Mouse (Mus musculus): ENCODE measurements around the gene Itprid1.

Itprid1 gene

DNA sequence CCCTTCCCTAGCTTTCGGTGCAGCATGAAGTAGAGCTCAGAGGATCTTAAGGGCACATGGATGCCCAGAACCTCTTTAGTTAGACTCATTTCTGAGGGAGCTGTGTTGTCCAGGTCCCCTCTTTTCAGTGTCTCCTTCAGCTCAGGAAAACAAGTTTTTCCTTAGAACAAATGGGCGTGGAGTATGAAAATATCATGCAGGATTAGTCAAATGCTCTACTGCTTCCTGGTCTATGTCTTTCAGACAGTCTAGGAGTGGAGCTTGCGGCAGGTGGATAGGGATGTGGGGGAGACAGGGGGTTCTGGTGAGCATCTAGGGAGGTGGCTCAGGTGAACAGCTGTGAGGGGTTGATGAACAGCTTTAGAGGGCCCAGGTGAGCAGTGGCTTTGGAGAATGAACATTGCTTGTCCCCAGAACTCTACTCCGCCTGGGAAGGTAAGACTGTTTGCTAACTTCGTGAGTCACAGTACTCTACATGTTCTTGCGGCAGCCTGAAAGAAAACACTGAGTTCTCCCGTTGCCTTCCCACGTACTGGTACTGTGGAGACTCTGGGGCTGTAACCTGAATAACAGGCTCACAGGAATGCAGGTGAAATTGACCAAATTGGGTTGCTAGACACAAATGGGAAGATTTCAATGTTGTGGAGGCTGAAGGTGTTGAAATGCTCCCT is at the start of gene Itprid1:
Gene Itprid1, plus strand, starts transcription at position 246 of the 671 bp plus-strand sequence.
- no peak for DNase-seq (ENCODE audit: low spot score in 2 of 2)

DNA sequence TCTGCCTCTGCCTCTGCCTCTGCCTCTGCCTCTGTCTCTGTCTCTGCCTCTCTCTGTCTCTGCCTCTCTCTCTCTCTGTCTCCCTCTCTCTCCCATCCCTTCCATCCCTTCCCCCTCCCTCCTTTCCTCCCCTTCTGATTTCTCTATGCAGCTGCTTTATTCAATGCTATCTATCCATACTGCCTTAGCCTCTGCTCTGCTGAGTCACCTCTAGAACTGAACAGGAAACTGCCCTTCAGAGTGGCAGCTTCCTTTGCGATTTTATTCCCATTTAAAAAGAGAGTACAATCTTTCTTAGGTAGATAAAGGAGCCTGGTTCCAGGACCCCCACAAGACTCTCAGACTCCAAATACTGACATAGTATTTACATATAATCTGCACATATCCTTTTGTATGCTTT is 47.1 kb upstream of the Itprid1 start:
- DNase-seq (ENCODE audit: low spot score in 2 of 2): no peak

DNA sequence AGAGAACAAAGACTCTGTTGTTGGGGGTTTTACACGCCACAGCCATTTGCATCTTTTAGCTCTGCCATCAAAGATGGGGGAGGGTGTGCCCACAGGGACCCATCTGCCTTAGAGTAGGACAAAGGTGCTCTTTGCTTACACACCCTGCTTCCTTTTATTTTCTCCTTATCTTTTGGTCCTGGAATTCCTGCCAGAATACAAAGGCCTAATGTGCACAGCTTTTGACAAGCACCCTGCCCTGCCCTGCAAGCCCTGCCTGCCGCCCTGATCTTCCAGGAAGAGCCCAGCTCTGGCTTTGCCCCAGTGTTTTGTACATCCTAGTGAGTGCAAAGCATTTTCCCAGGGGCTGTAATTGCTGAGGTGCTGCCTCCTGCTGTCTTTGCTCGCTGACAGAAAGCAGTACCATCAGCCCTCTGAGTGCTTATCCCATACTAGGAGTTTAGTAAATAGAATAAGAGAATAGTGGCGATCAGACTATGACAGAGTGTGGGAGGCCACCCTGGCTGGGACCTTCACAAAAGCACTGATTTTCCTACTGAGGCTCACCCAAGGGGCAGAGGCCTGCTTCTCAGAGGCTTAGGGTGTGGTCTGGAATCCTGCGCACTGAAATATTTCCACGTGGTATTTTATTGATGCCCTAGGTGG is 44.7 kb upstream of the Itprid1 start:
- no peak for DNase-seq (ENCODE audit: low spot score in 2 of 2)

DNA sequence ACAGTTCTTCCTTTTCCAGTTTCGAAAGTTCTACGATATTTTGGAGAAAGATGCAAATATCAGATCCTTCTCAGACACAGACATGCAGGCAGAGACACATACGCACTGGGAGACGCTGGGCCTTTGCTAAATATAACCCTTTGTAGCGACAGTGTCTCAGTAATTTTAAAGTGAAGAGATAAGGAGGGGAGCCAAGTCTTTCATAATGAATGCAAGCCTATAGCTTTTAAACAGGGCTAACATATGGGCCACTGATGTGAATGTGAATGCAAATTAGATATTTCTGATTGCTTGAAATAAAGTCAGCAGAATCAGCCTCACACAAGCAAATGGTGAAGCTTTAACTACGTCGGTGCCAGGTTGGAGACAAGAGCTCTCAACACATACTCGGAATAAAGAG is 44.2 kb upstream of the Itprid1 start:
- DNase-seq (ENCODE audit: low spot score in 2 of 2): no peak

DNA sequence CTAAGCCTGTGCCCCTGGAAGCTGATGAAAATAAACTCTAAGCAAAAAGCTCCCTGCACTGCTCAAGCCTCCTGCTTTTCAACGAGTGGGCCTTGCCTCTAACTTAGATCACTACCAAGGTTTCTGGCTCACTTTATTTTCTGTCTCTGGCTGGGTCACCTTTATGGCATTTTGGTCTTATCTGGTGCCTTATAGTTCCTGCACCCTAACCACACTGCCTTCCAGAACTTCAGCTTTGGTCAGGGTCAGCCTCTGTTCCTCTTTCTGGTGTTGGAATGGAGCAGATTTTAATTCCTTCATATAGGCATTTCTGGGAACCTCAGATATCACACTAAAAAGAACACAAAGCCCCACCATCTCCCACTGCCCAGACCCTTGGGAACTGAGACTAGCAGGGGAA is 34.0 kb upstream of the Itprid1 start:
- no peak for DNase-seq (ENCODE audit: low spot score in 2 of 2)

DNA sequence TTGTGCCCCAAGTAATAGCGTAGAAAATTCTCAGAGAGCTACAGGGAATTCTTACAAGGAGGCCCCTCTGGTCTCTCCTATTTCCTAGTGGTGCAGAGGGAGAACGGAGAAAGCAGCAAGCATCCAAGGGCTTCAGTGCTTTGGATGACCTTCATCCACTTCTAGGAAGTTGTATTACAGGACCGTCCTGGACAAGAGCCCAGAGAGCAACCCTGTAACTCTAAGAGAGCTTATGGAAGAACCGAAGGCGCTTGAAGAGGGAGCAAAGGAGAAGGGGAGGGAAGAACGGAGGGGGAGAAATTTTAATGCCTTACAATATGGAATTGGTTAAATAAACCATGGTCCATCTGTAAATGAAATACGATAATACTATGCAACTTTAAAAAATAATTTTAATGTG is 33.3 kb upstream of the Itprid1 start:
- DNase-seq (ENCODE audit: low spot score in 2 of 2): no peak

DNA sequence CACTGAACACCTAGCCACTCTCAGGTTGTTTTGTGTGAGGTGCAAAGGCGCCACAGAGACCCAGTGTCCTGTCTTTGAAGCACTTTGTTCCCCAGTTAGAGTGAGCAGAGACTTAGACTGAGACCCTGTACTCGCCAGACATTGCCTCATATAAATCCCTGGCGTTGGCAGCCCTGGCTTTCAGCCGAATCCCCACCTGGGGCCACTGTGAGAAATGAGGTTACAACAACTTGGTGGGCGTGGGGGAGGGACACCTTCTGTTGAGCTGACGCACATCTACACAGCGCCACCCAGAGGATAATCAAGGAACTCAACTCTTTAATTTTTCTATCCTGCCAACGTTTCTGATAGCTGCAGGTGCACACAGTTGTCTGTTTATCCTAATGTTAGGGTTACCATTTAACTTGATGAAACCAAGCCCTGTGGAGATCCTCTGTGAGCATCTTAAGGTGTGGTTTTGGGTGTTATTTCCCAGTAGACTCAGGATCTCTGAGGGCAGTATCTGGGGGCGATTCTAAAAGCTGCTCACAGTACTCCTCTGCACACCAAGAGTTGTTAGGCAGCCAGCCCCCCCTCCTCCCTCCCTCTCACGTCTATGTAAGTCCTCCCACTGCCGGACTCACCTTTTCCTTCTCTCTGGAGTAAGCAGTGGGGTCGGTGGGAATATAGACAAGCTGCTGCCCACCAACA is 32.6 kb upstream of the Itprid1 start:
- no peak for DNase-seq (ENCODE audit: low spot score in 2 of 2)

DNA sequence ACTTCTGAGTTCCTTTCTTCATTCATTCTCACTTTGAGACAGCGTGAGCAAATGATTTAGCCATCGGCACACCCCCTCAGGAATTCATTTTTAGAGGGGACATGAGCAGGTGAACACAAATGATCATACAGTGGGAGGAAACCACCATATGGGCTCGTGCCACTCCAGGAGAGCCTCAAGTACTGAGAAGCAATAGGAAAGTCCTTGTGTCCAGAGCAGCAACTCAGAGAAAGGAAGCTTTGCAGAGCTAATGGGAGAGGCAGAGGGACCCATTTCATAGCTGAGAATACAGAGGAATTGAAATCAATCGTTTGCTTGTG is 32.1 kb upstream of the Itprid1 start:
- DNase-seq (ENCODE audit: low spot score in 2 of 2): no peak

DNA sequence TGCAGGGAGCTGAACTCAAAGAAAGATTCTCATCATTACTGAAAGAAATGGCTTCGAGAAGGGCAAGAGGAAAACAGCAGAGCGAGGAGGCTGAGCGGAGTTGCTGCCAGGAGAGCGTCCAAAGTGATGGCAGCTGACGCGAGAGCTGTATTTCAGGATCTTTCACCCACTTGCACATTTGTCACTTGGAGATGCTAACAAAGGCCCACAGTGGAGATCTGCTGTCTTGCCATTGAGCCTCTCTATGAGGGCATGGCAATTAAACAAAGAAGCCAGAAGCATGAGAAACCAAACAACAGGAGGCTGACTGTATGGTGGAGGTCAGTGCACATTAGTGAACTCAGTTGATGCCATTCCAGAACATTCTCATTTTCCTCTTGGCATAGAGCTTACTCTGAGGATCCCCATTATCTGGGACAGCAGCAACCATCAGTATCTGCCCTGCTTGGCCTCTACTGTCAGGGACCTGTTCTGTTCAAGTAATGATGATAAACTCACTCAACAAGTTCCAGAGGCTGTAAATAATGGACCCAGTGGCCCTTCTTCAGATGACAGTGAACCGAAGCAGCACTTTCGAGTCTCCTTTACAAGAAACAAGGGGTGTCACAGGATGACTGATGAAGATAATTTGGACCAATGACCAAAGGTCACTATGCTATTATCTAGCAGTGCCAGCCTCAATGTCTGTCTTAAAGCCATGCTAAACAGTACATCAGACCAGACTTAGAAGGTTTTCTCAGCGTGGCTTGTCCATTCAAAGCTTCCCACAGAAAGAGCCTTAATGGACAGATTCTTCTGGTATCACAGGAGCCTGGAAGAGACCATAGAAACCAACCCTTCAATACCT is 31.2 kb upstream of the Itprid1 start:
- DNase-seq (ENCODE audit: low spot score in 2 of 2): no peak

DNA sequence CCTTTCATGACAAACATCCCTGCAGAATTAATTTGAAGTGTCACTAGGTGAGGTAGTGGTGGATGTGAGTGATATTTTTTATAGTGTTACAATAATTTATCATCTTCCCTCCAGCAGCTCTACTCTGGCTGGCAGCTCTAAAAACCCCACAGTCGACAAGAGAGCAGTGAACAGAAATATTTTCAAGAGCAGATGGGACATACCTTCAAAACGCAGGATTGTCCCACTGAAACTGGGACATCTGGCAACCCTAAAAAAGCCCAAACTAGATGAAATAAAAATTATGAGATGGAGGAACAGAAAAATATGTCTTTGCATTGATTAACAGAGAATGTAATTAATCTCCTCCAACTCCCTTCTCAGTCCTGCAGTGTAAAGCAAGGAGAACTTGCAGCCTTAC is 30.2 kb upstream of the Itprid1 start:
- DNase-seq (ENCODE audit: low spot score in 2 of 2): no peak

DNA sequence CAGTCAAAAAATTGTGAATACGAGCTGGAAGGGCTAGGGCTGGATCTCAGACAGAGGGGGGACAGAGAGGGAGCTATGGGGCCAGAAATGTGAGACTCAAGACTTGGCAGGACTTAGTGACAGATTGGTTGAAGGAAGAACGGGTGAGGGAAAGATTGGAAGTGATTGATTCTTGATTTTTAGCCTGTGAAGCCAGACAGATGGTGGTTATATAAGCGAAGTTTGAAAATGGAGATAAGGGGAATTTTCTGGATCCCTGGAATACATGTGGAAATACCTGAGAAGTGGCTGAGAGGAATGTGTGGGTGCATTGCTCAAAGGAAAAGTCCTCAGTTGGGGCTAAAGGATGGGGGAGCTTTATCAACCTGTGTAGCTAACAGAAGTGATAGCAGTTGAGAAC is 28.0 kb upstream of the Itprid1 start:
- no peak for DNase-seq (ENCODE audit: low spot score in 2 of 2)

DNA sequence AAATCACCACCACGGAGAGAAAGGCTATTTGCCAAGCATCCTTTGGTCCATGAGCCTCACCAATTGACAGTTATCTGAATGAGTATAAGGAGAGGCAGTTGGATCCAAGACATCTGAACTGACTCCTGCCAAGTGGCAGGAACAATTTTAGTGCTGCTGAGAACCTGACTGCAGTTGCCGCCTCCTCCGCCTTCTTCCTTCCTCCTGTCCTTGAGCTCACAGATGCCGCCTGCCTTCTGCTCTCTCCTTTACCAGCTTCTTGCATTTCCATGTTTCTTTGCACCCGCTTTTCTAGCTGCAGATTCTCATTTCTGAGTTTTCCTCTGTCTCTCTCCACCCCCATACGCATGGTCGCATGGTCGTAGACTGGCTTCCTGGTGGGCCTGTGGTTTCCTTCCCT is 25.5 kb upstream of the Itprid1 start:
- DNase-seq (ENCODE audit: low spot score in 2 of 2): no peak

DNA sequence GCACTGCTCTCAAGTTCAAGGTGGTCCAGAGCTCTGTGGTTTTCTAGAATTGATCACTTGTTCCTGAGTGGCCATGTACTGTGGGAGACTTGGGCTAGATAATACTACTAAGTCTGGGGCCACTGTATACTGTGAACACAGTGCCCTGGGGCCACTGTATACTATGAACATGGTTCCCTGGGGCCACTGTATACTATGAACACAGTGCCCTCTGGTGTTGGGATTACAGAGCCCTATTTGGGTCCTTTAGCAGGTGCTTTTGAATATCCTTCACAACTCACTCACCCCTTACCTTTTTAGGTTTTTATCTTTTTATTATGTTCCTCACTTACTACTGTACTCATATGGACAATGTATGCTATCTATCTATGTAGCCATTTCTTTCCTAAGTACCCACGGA is 24.3 kb upstream of the Itprid1 start:
- DNase-seq (ENCODE audit: low spot score in 2 of 2): no peak

DNA sequence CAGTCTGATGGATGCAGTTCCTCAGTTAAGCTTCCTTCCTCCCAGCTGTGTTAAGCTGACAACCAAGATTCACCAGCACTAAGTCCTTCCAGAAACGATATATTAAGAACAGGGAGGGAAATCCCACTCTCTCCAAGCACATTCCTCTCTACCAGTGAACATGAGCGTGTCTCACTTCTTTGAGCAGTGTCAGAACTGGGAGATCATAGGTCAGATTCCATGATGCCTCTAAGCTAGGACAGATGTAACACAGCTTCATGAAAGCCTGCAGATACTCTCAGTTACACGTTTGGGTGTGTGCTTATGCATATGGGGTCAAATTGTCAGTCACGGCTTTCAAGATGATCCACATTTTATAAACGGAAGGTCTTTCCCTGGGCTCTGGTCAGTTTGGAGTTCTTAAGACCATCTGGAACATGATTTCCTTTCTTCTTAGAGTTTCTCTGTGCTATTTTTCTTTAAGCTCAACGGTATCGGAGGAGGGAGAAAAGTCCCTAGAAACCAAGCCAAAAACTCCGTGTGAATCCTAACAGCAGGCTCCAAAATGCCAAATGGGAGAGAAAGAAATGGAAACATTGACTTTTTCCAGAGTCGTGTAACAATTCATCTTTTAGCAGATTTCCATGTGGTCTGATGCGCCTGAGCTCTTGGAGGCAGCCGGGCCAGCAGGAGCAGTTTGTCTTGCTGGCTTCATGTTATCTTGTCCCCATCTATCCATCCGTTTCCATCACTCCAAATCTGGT is 22.3 kb upstream of the Itprid1 start:
- DNase-seq (ENCODE audit: low spot score in 2 of 2): no peak

DNA sequence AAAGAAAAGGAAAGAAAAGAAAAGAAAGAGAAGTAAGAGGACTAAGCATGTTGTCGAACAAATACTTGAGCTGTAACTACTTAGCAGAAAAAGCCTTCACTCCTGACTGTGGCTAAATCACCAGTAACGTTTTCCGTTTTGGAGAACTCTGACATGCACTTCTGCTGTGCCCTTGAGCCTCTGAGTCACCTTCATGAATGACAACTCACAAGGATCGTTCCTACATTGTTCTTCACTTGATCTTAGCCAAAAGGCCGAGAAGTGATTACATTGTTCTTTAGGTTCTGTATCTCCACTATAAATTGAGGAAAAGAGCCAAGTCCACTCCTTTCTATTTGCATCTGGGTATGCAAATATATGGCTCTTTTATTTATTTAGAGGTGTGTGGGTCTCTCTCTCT is 19.8 kb upstream of the Itprid1 start:
- DNase-seq (ENCODE audit: low spot score in 2 of 2): no peak

DNA sequence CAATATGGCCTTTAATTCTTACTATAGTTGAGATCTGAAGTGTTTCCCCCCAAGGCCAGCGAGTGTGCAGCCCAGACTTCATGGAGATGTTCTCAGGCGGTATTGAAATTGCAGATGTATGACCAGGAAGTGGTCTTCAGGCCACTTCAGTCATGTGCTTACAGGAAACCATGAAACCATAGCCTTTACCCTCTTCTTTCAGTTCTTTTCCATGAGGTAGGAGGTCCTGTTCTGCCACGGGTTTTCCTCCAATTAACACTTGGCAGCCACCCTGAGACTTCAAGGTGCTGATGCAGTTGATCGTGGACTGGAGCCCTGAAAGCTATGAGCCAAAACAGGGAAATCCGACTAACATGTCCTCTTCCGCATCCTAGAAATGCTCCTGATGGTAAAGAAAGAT is 7.0 kb upstream of the Itprid1 start:
- DNase-seq (ENCODE audit: low spot score in 2 of 2): no peak

DNA sequence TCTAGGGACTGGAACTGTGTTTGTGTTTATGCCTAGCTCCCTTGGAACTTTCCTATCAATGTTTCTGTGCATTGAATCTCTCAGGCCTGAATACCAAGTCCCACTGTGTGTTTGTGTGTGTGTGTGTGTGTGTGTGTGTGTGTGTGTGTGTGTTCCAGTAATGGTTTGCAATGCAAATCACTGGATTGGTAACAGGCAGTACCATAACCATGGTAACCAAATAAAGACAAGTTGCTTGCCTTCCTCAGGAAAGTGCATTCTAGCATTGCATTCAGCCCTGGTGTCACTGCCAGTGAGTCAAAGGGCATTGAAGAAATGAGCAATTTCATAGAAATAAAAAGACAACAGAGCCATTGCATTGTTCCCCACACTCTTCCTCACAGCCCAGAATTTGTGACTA is 15.9 kb downstream of the Itprid1 start:
- DNase-seq (ENCODE audit: low spot score in 2 of 2): no peak

DNA sequence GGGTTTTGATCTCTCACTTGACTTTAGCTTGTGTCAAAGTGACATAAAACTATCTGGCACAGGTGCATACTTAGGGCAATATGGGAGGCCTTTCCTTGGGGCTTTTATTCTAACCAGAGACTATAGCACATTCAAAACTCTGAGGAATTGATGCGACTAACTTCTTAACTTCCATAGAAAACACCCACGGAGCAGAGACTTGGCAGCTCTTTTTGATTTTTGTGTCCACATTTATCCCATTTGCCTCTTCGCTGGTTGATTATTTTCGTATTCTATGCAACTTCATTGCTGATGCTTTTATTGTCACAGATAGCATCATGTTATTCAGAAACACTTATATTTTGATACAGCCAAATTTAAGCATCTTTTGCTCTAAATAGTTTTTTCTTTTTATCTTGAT is 19.4 kb downstream of the Itprid1 start:
- DNase-seq (ENCODE audit: low spot score in 2 of 2): no peak

DNA sequence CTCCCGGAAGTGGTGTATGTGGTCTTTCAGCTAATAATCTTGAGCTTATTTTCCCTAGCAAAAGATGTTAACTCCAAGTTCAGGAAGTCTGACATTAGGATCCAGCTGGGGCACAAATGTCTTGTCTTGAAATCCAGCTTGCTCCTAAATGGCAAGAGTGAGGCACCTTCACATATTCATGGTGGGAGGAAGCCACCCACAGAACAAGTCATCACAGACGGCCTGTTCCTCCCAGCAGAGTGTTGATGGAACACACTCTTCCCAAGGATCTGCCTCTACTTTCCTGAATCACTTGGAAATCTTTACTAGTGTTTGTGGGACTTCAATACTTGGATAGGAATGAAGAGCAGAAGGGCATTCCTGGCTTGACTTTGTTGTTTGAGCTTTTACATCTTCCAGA is 28.5 kb downstream of the Itprid1 start:
- DNase-seq (ENCODE audit: low spot score in 2 of 2): no peak

DNA sequence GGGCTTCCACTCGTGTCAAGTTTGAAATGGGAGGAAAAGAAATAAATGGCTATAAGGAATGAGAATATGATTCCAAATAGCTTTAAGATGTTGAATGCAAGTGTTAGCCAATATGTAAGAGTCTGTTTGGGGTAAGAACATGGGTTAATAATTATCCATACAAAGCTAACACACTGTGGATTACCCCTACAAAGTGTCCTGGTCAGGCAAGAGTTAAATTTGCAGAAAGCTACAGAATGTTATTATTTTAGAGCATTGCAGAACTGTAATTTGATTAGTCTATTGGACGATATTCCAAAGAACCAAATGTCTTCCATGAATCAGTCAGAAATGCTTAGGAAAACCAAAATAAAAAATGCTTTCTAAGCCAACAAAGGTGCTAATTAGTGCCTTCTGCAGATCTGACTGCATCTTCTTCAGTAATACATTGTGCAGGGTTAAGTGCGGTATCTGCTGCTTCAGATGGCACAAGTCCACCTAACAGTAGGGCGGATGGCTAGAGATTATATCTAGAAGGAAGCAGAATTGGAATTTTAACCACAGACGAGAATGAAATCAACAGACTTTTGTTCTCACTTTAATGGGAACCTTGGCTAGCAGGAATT is 42.8 kb downstream of the Itprid1 start:
- DNase-seq (ENCODE audit: low spot score in 2 of 2): no peak

DNA sequence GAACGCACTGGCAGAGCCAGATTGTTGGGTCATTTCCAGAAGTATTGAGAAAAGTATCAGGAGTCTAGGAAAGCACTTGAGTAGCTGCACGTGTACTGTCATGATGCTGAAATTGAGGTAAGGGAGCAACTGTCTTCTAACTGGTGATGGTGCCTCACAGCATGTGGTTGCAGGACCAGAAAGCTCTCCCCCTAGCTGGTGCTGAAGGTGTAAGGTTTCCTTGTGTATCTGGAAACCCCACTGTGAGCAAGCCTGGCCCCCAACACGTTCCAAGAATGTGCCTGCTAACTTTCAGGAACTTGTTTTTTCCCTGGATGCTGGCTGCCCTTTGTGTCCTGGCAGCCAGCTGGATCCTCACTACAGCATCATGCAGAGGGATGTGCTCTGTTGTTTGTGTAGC is 44.2 kb downstream of the Itprid1 start:
- no peak for DNase-seq (ENCODE audit: low spot score in 2 of 2)
